Mouse (Mus musculus): ENCODE results near the gene Hes1. TPM values are rescaled to one million over a fixed set of nuclear protein-coding genes. Genes with fewer than 3 reads are reported as not detected.

Gene Hes1
- polyA plus RNA-seq, 1 experiment = 35.8 TPM

- Histone ChIP-seq H3K36me3 (ENCODE audit: control insufficient read depth, insufficient read depth) (no peaks in the 10 kb centered on the region), H3K4me2 (ENCODE audit: low read depth) (no peak overlapping the region), H3K79me2 (ENCODE audit: control insufficient read depth, insufficient read depth) (no peaks in the 10 kb centered on the region), H3ac (ENCODE audit: control insufficient read depth, insufficient read length) (no peak overlapping the region), H3K27me3 (ENCODE audit: control insufficient read depth, insufficient read depth, insufficient read length) (no peaks in the 10 kb centered on the region), H3K4me3 (no peak overlapping the region)
- TF ChIP-seq TCF3 (IDR thresholded peaks at IDR 0.05; ENCODE audit: insufficient read length, low read depth) (no peak), MYOG (IDR thresholded peaks at IDR 0.05; ENCODE audit: control insufficient read depth in 1 of 3, insufficient read depth in 1 of 3, insufficient read length in 2 of 3, low read depth in 2 of 3) (no peak), TCF12 (IDR thresholded peaks at IDR 0.05; ENCODE audit: insufficient read depth, poor library complexity, severe bottlenecking) (no peak), MAX (IDR thresholded peaks at IDR 0.05; ENCODE audit: low read depth) (no peak), CEBPB (IDR thresholded peaks at IDR 0.05; ENCODE audit: insufficient read depth, poor library complexity, severe bottlenecking) (no peak)
These were observed 11.2 kb upstream of the Hes1 start for GRCm38 (mm10) chr16:30052839-30053511.

- Histone ChIP-seq H3K79me2 (ENCODE audit: control insufficient read depth, insufficient read depth) (no peaks in the 10 kb centered on the region), H3K4me3 (no peak overlapping the region), H3K4me2 (ENCODE audit: low read depth) (no peak overlapping the region), H3ac (ENCODE audit: control insufficient read depth, insufficient read length) (no peak overlapping the region), H3K27me3 (ENCODE audit: control insufficient read depth, insufficient read depth, insufficient read length) (no peaks in the 10 kb centered on the region), H3K36me3 (ENCODE audit: control insufficient read depth, insufficient read depth) (no peaks in the 10 kb centered on the region)
- no peak for TF ChIP-seq SRF (IDR thresholded peaks at IDR 0.05; ENCODE audit: control insufficient read depth, insufficient read length, low read depth)
- no peak for TF ChIP-seq POLR2A (IDR thresholded peaks at IDR 0.05; ENCODE audit: insufficient read length, low read depth)
- TF ChIP-seq E2F4 (IDR thresholded peaks at IDR 0.05; ENCODE audit: insufficient read depth) = no peak
- no peak for TF ChIP-seq CEBPB (IDR thresholded peaks at IDR 0.05; ENCODE audit: insufficient read depth, poor library complexity, severe bottlenecking)
- no peak for TF ChIP-seq POLR2AphosphoS2 (IDR thresholded peaks at IDR 0.05; ENCODE audit: insufficient read length, low read depth)
- no peak for TF ChIP-seq MAX (IDR thresholded peaks at IDR 0.05; ENCODE audit: low read depth)
- TF ChIP-seq MYOD1 (IDR thresholded peaks at IDR 0.05; ENCODE audit: control insufficient read depth in 1 of 3, insufficient read length in 2 of 3, low read depth in 2 of 3) = no peak
- no peak for TF ChIP-seq USF1 (IDR thresholded peaks at IDR 0.05; ENCODE audit: low read depth)
- no peak for TF ChIP-seq TCF3 (IDR thresholded peaks at IDR 0.05; ENCODE audit: insufficient read length, low read depth)
- no peak for TF ChIP-seq TCF12 (IDR thresholded peaks at IDR 0.05; ENCODE audit: insufficient read depth, poor library complexity, severe bottlenecking)
- TF ChIP-seq REST (IDR thresholded peaks at IDR 0.05; ENCODE audit: insufficient read depth, insufficient read length) = no peak
- no peak for TF ChIP-seq MYOG (IDR thresholded peaks at IDR 0.05; ENCODE audit: control insufficient read depth in 1 of 3, insufficient read depth in 1 of 3, insufficient read length in 2 of 3, low read depth in 2 of 3)
These were observed 9.6 kb upstream of the Hes1 start for GRCm38 (mm10) chr16:30054541-30054940.

- H3K4me3 ChIP-seq = no peak overlapping the region
- H3K36me3 ChIP-seq (ENCODE audit: control insufficient read depth, insufficient read depth) = no peaks in the 10 kb centered on the region
- H3K79me2 ChIP-seq (ENCODE audit: control insufficient read depth, insufficient read depth) = no peaks in the 10 kb centered on the region
- no peak overlapping the region for H3K4me2 ChIP-seq (ENCODE audit: low read depth)
- TF ChIP-seq MYOG (IDR thresholded peaks at IDR 0.05; ENCODE audit: control insufficient read depth in 1 of 3, insufficient read depth in 1 of 3, insufficient read length in 2 of 3, low read depth in 2 of 3) (no peak), CEBPB (IDR thresholded peaks at IDR 0.05; ENCODE audit: insufficient read depth, poor library complexity, severe bottlenecking) (no peak), TCF3 (IDR thresholded peaks at IDR 0.05; ENCODE audit: insufficient read length, low read depth) (no peak), POLR2AphosphoS2 (IDR thresholded peaks at IDR 0.05; ENCODE audit: insufficient read length, low read depth) (no peak), USF1 (IDR thresholded peaks at IDR 0.05; ENCODE audit: low read depth) (no peak), POLR2A (IDR thresholded peaks at IDR 0.05; ENCODE audit: insufficient read length, low read depth) (no peak), E2F4 (IDR thresholded peaks at IDR 0.05; ENCODE audit: insufficient read depth) (no peak), SRF (IDR thresholded peaks at IDR 0.05; ENCODE audit: control insufficient read depth, insufficient read length, low read depth) (no peak), MYOD1 (IDR thresholded peaks at IDR 0.05; ENCODE audit: control insufficient read depth in 1 of 3, insufficient read length in 2 of 3, low read depth in 2 of 3) (no peak)
- H3ac ChIP-seq (ENCODE audit: control insufficient read depth, insufficient read length) = no peak overlapping the region
- no peaks in the 10 kb centered on the region for H3K27me3 ChIP-seq (ENCODE audit: control insufficient read depth, insufficient read depth, insufficient read length)
These were observed 8.8 kb upstream of the Hes1 start for GRCm38 (mm10) chr16:30055361-30055889.

GRCm38 (mm10) chr16:30055927-30056326, 8.3 kb upstream of the Hes1 start:
- H3K27me3 ChIP-seq (ENCODE audit: control insufficient read depth, insufficient read depth, insufficient read length) = no peaks in the 10 kb centered on the region
- no peak overlapping the region for H3K4me3 ChIP-seq
- H3K36me3 ChIP-seq (ENCODE audit: control insufficient read depth, insufficient read depth) = no peaks in the 10 kb centered on the region
- no peak overlapping the region for H3ac ChIP-seq (ENCODE audit: control insufficient read depth, insufficient read length)
- H3K79me2 ChIP-seq (ENCODE audit: control insufficient read depth, insufficient read depth) = no peaks in the 10 kb centered on the region
- TF ChIP-seq E2F4 (IDR thresholded peaks at IDR 0.05; ENCODE audit: insufficient read depth) (no peak), MYOG (IDR thresholded peaks at IDR 0.05; ENCODE audit: control insufficient read depth in 1 of 3, insufficient read depth in 1 of 3, insufficient read length in 2 of 3, low read depth in 2 of 3) (no peak), TCF3 (IDR thresholded peaks at IDR 0.05; ENCODE audit: insufficient read length, low read depth) (no peak), SRF (IDR thresholded peaks at IDR 0.05; ENCODE audit: control insufficient read depth, insufficient read length, low read depth) (no peak), MAX (IDR thresholded peaks at IDR 0.05; ENCODE audit: low read depth) (no peak), USF1 (IDR thresholded peaks at IDR 0.05; ENCODE audit: low read depth) (no peak), MYOD1 (IDR thresholded peaks at IDR 0.05; ENCODE audit: control insufficient read depth in 1 of 3, insufficient read length in 2 of 3, low read depth in 2 of 3) (no peak), REST (IDR thresholded peaks at IDR 0.05; ENCODE audit: insufficient read depth, insufficient read length) (no peak), TCF12 (IDR thresholded peaks at IDR 0.05; ENCODE audit: insufficient read depth, poor library complexity, severe bottlenecking) (no peak), POLR2AphosphoS2 (IDR thresholded peaks at IDR 0.05; ENCODE audit: insufficient read length, low read depth) (no peak), POLR2A (IDR thresholded peaks at IDR 0.05; ENCODE audit: insufficient read length, low read depth) (no peak), CEBPB (IDR thresholded peaks at IDR 0.05; ENCODE audit: insufficient read depth, poor library complexity, severe bottlenecking) (no peak)
- H3K4me2 ChIP-seq (ENCODE audit: low read depth) = no peak overlapping the region
